In genomic region chr4:154170506-154171150, GRCm38 (mm10) we compare ENCODE assay signal across 10 mouse cellular contexts. TPM values are rescaled to one million over a fixed set of nuclear protein-coding genes. Genes with fewer than 3 reads are reported as not detected.
A peak's percentile ranks its signal among the peaks of the same experiment; 100 is the strongest.
DNase-seq lines count a peak whose midpoint lies in the region; TF ChIP-seq lines count a peak whose summit lies in the region.
"Had no signal": no experiment of that assay in that cellular context is flagged by ENCODE, and none has a peak within 500 bp of the region (broad histone marks: within the 10 kb centered on the region; RNA-seq: fewer than 3 reads in every experiment).

Megf6 (plus strand) TSS chr4:154170730.

- no peaks in the 10 kb centered on the region for H3K79me2 ChIP-seq in liver, adult 2 months (ENCODE audit: control insufficient read depth, insufficient read depth, low read length)

- H3K4me3 ChIP-seq in heart, embryonic 10.5 days: peak within 1 kb of the TSS; percentile 76
- H3K4me3 ChIP-seq in liver, adult 2 months (ENCODE audit: insufficient read depth, low read depth, low read length): peak within 1 kb of the TSS; percentile 54

- H3K9me3 ChIP-seq in heart, embryonic 10.5 days: no peaks in the 10 kb centered on the region

- TF ChIP-seq CTCF in liver, adult 2 months (IDR thresholded peaks at IDR 0.05; ENCODE audit: low read depth, low read length): no peak

- TF ChIP-seq POLR2A in liver, adult 2 months (IDR thresholded peaks at IDR 0.05; ENCODE audit: extremely low read depth, insufficient read depth, low read length): no peak

- under 1% methylated on average over 61 of the region's 61 CpGs for WGBS in heart, embryonic 10.5 days
- WGBS in liver, adult 2 months: under 1% methylated on average over 61 of the region's 61 CpGs

- peaks cover 37% of the 10 kb centered on the region for H3K4me1 ChIP-seq in heart, embryonic 10.5 days
- H3K4me1 ChIP-seq in liver, adult 2 months (ENCODE audit: control insufficient read depth, insufficient read depth, low read length): no peaks in the 10 kb centered on the region

- H3K27ac ChIP-seq in heart, embryonic 10.5 days: peak within 1 kb of the TSS; percentile 74
- no peak within 1 kb of the TSS for H3K27ac ChIP-seq in liver, adult 2 months (replicated peaks; ENCODE audit: insufficient read depth, low read depth, low read length)
- H3K27ac ChIP-seq: macrophage had no signal

- H3K27me3 ChIP-seq in heart, embryonic 10.5 days (ENCODE audit: insufficient read depth, poor library complexity, severe bottlenecking): peaks cover 74% of the 10 kb centered on the region
- H3K27me3 ChIP-seq in liver, adult 2 months (ENCODE audit: control insufficient read depth, insufficient read depth, low read length): peaks cover 13% of the 10 kb centered on the region

- intact Hi-C loops in heart, postnatal 14 days (cut with DNase I): no loop called here

- peak within 1 kb of the TSS; percentile 46 for H3K9ac ChIP-seq in liver, adult 2 months (ENCODE audit: low read depth, low read length)

- no peaks in the 10 kb centered on the region for H3K36me3 ChIP-seq in heart, embryonic 10.5 days
- H3K36me3 ChIP-seq in liver, adult 2 months (ENCODE audit: control insufficient read depth, insufficient read depth, low read length): no peaks in the 10 kb centered on the region
- H3K36me3 ChIP-seq: G1E had no signal

- DNase-seq in heart, embryonic 10.5 days (ENCODE audit: low spot score): peak; percentile 86
- no peak for DNase-seq in heart, adult 8-10 months (ENCODE audit: low spot score)
- DNase-seq in embryo, embryonic 10.5 days (ENCODE audit: low spot score): peak; percentile 90
- DNase-seq in heart, postnatal 14 days: peak; percentile 65 to 70
- no peak for DNase-seq in liver, adult 2 months (ENCODE audit: extremely low read depth, low read depth, low spot score)
- DNase-seq in neural tube, embryonic 10.5 days (ENCODE audit: extremely low spot score, low spot score): peak; percentile 86
- DNase-seq in spleen, adult 12 weeks (ENCODE audit: low spot score): no peak
- no peak for DNase-seq in cerebellum, adult 8-10 months

RNA-seq across cellular contexts. Expression of gene Megf6, which starts in this region (rescaled TPM):
- 8.7 and 13.5 TPM in 2 replicates for polyA plus RNA-seq in heart, embryonic 10.5 days (2016; fragmentation: Nextera tagmentation; extraction: Ambion mirVana)
- total RNA-seq in heart, adult 8-10 months (2022): 1 to 10 TPM; 6.6 to 9.5 (median 7.1) TPM
- 10 to 100 TPM; 18.2 to 20.6 TPM for total RNA-seq in heart, postnatal 14 days (2021)
- total RNA-seq in liver, adult 2 months (2014; rRNA removed): 0.28 and 1.1 TPM in 2 replicates
- 0.86 and 1.4 TPM in 2 replicates for polyA plus RNA-seq in liver, adult 2 months (2012; rRNA removed)
- polyA plus RNA-seq: macrophage had no signal

Comparison
In these comparisons a context has a peak if more than half of its experiments do, and no peak if none do; other contexts are left out.
1. DNase-seq: peak in heart, embryonic 10.5 days (single experiment), embryo, embryonic 10.5 days (single experiment), heart, postnatal 14 days (2 of 2) and neural tube, embryonic 10.5 days (single experiment); none in heart, adult 8-10 months (single experiment), liver, adult 2 months (single experiment), spleen, adult 12 weeks (single experiment) and cerebellum, adult 8-10 months (single experiment).